Mouse (Mus musculus) spleen, adult 18-20 months (tissue): Measurements from ENCODE around the gene Vmn1r80.
"Not testable (repeated sequence)": the region's sequence is repeated elsewhere in the genome, so short reads cannot be mapped to it uniquely, and the experiment has no call there.

ENCODE experiments used
- DNase-seq, 2 experiments: peaks; one replicate each; pipeline ENCODE4 v3.0.0; 2022; ENCODE audit warnings: mixed read lengths in 2 of 2

Vmn1r80 gene

GRCm38 (mm10) chr7:12188986-12189385, at the start of gene Vmn1r80:
Gene Vmn1r80 (plus strand): TSS chr7:12189286.
- DNase-seq = no peak

- DNase-seq = no peak
Measured at GRCm38 (mm10) chr7:12149957-12150356, 39.1 kb upstream of the Vmn1r80 start, which contains the start of gene Vmn1r78. Gene Vmn1r78 (plus strand): TSS chr7:12150257.

- DNase-seq = not testable (repeated sequence)
Measured at GRCm38 (mm10) chr7:12156463-12156862, 32.6 kb upstream of the Vmn1r80 start.

GRCm38 (mm10) chr7:12170979-12171378, 18.1 kb upstream of the Vmn1r80 start, which contains the start of gene Vmn1r79:
Gene Vmn1r79 (plus strand): TSS chr7:12171279.
- DNase-seq = not testable (repeated sequence)

GRCm38 (mm10) chr7:12172926-12173325, 16.2 kb upstream of the Vmn1r80 start:
- not testable (repeated sequence) for DNase-seq

- DNase-seq = no peak
Measured at GRCm38 (mm10) chr7:12204141-12204540, 15.1 kb downstream of the Vmn1r80 start.
